Mouse (Mus musculus) small intestine, adult 2 months (tissue): ENCODE measurements at regions not wholly inside any gene's neighbourhood (a gene's known extent, or its start where the extent isn't known, plus 50 kb on each side); places are given as distances from the start of the nearest gene placed in this dataset.

Experiments
- CTCF ChIP-seq: fragments of 200-500 bp; IDR thresholded peaks from 2 replicates; pipeline ENCODE4 v1.5.1; 2012; ENCODE audit warnings: low read depth, mild to moderate bottlenecking, control low read depth, inconsistent platforms, low read length, moderate library complexity, mixed read lengths; ENCODE audit not compliant: insufficient replicate concordance, insufficient read length; ENCODE audit errors: extremely low read depth
- POLR2A ChIP-seq: fragments of 200-500 bp; IDR thresholded peaks from 2 replicates; pipeline ENCODE4 v1.6.1; 2012; ENCODE audit warnings: low read depth, mild to moderate bottlenecking, control low read depth, inconsistent platforms, low read length, moderate library complexity

- TF ChIP-seq CTCF, result no peak
- no peak for TF ChIP-seq POLR2A
These were observed 585.9 kb upstream of the Clint1 start for GRCm38 (mm10) chr11:45265989-45266302.
